Mouse (Mus musculus) T-cell, adult 2 months (primary cell): ENCODE measurements around the gene Ppp1r14b.
"Not testable (repeated sequence)": the region's sequence is repeated elsewhere in the genome, so short reads cannot be mapped to it uniquely, and the experiment has no call there.

Experiments
- DNase-seq: peaks from one replicate; pipeline ENCODE4 v3.0.0; 2022; ENCODE audit warnings: low spot score

The Ppp1r14b gene

DNA sequence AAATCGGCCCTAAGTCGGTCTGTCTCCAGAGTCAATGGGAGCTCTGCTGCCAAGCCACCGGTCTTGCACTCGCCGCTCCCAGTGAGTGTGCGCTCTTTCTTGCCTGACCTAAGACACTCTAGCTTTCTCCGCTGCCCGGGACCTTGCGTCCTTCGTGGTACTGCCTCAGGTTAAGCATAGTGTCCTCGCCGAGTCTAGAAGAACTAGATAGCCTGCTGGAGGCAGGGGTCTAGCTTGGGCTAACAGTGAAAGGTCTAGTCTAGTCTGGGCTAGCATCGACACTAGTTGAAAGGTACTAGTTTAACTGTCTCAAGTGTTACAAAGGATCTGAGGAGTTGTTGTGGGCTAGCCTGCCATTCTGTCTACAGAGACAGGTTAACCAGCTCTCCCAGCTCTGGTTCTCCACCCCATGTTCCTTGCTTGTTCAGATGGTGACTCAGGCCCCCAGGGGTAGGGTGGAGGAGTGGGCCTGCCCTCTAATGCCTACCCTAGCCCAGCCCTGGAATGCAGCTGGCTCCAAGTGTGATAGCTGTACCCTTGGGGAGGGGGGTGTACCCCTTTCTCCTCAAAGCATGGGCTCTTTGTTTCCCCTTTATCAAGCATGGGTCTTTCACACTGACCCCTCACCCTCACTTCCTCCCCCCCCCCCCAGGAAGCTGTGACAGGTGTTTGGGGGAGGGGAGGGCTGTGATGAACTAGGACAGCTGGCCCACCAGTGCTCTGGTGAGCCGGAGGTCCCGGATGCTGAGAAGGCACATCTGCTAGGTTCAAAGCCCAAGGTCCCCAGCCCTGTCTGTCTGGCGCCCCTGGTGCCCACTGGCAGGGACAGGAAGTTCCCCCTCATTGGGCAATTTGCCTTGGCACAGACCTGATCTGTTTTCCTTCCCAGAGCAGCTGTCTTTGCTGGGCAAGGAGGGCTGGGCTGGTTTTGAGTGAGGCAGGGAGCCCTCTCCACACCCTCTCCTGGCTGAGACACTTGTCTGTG is 1.1 kb downstream of the Ppp1r14b start, which contains the start of gene Plcb3:
Gene Plcb3 (minus strand): TSS at position 934 of the 985 bp plus-strand sequence.
- DNase-seq, result peak; percentile 68

DNA sequence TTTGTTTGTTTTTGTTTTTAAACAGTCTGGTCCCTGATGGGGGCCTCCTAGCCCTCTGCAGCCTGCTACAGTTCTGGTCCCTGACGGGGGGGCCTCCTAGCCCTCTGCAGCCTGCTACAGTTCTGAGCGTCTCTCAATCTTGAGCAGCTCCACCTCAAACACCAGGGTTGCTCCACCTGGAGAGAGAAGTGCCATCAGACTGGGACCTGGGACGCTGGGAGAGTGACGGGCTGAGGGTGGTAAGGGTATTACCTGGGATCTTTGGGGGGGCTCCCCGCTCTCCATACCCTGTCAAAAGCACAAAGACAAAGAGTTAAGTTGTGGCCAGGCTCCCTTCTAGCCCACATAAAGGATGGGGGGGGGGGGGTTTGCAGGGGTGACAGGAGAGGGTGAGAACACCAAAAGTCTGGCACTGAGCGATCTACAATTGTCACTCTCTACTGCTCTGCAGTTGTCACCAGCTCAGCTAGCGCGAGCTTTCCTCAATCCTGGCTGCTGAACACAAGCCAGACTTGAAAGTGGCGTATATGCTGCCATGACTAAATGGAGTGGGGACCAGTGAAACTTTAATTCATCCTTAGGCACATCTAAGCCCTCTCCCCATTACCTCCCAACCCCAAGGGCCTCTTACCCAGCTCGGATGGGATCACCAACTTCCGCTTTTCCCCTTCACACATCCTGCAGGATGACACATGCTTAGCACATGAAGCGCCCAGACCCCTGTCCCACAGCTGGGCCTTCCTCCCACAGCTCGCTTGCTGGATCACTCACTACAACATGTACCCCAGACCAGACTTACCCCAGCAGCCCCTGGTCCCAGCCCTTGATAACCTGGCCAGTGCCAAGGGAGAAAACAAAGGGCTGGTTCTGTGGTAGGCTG is 3.2 kb downstream of the Ppp1r14b start:
- no peak for DNase-seq

DNA sequence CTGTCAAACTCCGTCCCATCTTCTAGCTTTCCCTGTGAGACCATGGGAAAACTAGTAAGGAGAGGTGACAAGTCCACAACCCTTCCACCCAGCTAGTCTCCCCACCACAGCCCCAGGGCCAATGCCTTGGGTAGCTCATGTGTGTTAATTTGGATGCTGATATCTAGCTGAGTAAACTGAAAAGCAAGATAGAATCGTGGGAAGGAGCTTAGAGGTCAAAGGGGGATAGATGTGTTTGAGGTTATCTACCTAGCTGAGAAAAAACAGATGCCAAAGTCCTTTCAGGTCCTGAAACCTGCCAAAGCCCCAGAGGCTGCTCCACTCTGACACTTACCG is 3.8 kb downstream of the Ppp1r14b start:
- DNase-seq, result no peak

DNA sequence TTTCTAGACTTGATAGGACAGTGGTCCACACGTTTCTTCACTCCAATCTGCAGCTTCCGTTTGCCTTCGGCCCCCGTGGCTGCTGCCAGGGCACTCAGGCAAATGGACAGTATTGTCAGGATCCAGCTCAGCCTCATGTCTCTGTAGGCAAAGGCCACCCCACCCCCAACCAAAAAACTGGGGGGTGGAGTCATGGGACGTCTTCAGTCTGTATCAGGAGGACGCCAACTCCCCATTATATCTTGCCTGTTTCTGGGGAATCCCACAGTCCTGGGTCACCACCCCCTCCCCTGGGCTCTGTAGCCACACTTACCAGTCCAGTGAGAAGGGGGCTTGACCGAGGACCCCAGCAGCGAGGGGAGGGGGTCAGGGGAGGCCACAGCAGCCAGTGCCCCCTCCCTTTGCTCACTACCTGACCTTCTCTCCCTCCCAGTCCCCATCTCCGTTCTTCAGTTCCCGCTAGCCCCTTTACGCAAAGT is 4.3 kb downstream of the Ppp1r14b start:
- DNase-seq, result no peak

DNA sequence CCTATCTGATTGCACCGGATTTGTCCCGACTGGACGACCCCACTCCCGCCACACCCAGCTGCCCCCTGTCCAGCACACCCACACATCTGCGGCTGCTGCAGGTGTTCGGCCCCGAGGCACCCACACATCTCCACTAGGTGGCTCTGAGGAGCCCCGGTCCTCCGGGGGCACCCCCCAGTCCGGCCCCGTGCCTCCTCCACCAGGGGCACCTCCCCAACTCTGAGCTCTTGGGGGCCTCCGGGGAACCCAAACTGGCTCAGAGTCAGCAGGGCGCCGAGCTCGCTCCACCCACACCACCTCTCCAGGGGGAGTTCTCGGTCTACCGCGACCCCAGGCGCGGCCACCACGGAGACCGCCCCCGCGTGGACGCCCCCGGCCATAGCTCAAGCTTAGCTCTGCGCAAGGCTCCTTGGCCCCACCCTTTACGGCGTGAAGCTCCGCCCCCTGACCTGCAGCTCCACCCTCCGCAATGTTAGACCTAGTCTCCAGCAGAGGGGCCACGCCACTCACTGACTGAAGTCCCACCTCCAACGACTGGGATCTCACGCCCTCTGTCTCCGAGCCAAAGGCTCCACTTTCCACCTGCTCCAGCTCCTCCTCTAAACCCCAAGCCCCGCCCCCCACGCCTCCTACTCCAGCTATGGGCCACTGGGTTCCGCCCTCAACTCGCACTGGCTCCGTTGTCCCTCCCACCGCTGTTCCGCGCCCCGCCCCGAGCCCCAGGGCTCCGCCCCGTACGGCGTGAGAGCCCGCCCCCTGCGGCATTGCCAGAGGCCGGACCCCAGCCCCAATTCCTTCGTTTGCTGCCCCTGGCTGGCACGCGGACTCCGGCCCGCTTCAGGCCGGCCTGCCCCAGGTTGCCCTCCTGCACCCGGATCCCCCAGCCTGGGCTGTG is 5.0 kb downstream of the Ppp1r14b start:
- peak; percentile 100 for DNase-seq

DNA sequence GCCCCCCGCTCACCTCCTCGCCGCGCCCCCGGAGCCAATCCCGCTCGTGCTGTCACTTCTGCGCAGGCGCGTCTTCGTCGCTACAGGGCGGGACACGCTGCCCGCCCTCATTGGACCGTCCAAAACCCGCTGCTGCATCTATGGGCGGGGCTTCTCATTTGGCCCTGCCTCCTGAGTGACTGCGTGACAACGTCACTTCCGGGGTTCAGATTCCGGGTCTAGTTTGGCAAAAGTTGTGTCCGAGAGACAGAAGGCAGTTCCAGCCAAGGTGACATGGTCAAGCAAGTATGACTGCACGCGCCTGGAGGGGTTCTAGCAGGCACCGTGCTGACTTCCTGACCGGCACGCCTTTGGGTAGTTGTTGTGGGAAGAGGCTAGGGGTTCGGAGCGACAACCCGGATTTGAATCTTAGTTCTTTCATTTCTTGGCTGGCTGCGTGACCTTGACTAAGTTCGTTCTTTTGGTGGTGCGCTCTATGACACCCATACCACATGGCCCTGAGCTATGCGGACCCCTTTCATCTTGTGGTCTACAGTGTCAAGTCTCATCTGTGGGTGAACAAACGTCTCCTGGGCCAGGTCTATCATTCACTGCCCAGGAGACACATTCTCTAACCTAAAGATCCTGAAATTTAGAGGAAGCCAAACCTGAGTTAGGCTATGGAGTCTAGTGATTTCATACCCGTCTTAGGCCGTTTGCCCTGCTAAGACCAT is 5.8 kb downstream of the Ppp1r14b start, which contains the start of gene Fkbp2:
Gene Fkbp2 (minus strand): TSS at position 121 of the 713 bp plus-strand sequence.
- DNase-seq, result peak; percentile 98

DNA sequence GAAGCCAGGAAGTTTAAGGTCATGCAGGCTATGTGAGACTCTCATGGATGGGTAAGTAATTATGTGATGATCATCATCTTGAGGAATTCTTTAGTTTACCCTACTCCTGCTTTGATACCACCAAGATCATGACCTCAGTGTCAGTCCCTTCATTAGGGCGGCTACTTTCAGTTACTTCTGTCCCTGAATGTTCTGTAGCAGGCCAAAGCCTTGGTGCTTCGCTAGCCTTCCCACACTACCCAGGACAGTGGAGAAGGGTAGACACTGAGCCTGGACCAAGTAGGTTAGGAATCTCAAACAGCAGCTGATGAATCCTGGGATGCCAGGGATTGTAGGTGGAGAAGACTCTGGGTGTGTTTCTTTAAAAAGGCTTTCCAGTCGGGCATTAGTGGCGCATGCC is 6.7 kb downstream of the Ppp1r14b start:
- no peak for DNase-seq

DNA sequence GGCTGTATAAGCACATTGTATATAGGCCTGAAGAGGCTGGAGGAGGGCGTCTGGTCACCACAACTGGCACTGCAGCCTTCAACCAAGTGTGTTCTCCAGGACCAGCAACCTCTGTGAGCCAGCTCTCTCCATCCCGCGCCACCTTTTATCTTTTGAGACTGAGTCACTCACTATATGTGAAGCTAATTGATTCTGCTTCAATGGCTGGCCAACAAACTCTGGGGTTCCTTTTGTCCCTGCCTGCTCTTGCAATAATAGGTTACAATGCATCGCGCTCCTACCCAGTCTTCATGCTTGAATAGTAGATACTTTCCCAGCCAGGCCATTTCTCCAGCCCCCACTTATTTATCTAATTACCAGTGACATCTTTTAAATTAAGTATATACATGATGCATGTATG is 8.9 kb downstream of the Ppp1r14b start:
- no peak for DNase-seq

DNA sequence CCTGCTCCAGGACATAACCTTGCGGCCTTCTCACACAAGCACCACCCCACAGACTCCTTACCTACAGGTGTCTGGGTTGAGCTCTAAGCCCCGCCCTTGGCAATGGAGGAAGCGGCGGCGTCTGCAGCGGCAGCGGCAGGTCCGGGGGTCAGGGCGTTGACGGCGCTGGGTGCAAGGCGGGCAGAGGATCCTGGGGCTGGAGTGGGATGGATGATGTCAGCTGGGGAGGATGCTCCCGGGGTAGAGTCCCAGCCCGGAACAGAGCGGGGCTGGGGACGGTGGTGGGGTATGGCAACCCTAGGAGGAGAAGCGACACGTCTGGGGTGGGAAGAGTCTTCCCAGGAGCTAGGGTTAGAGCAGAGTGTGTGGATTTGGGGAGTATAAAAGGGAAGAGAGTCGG is 10.5 kb downstream of the Ppp1r14b start:
- DNase-seq, result no peak

DNA sequence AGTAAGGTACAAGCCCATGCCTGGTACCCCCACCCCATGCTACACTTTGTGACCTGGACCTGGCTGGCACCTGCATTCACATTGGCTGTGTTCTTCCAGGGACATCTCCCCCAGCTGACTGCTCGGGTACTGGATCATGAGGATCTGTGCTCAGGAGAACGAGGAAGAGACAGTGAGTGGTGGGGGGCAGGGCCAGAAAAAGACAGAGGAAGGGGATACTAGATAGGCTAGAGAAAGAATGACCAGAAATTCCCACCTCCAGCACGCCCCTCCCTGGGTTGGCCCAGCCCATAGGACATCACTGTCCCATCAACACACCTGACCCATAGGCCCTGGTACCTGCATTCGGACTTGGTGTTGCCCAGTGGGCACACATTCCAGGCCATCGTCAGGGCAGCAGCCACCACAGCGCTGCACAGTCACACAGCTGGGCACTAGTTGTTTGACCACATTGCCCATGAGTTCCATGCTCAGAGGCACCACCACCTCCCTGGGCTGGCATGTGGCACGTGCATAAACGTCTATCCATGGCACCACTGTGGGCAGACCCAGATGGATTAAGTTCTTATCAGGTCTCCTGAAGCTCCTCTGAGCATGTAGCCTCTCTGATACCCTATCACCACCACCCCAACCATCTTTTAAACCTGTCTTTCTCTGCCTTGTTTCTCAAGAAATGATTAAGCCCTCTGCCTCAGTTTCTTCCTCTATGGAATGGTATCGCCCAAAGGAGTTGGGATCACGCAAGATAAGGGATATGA is 11.4 kb downstream of the Ppp1r14b start:
- no peak for DNase-seq

DNA sequence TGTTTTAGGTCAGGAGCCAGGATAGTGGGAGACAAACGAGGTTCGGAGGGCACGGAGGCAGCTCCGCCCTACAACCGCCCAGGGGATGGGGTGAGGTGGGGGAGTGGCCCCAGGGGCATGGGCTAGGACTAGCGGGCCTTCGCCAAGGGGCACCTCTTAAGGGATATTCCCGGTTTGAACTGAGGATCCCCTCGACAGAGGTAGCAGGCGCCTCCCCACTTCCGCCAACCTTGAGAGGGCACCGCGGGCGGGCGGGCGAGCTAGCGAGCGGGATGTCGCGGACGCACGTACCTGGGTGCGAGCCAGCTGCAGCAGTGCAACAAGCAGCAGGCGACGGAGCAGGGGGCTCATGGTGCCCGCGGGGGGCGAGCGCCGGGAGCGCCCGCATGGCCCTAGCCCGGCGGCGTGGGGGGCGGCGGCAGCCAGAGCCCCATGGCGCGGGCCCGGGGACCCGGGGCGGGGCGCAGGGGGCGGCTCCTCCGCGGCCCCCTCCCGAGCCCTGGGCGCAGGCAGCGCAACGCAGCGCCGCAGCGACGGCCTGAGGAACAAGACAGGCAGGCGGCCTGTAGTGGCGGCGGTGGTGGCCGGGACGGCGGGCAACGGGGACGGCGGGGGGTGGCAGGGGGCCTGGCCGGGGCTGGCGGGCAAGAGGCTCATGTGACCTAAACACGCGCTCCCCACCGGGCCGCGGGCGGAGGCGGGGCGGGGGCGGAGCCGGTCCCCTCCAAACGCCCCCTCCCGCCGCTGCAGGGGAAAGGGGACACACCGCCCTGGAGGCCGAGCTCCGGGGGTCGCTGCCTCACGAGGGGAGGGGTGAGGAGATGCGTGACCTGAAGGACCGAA is 12.5 kb downstream of the Ppp1r14b start, which contains the start of gene Vegfb:
Gene Vegfb (minus strand): TSS at position 591 of the 843 bp plus-strand sequence.
- peak; percentile 56 for DNase-seq

DNA sequence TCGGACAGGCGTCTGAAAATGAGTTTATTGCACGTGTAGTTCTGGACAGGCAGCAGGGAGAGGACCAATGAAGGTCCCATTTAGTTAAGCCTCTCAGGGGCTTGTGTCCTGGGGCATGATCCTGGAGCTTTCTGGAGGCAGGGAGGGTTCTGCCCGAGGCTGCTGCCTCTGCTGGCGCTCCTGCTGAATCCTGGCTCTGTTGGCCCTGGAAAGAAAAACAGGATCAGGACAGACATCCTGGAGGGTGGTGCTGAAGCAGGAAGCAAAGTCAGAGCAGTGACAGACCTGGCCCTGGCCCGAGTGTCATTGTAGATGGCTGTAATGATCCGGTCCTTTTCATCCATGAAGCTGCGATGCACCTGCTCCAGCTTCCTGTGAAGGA is 13.1 kb downstream of the Ppp1r14b start:
- no peak for DNase-seq

DNA sequence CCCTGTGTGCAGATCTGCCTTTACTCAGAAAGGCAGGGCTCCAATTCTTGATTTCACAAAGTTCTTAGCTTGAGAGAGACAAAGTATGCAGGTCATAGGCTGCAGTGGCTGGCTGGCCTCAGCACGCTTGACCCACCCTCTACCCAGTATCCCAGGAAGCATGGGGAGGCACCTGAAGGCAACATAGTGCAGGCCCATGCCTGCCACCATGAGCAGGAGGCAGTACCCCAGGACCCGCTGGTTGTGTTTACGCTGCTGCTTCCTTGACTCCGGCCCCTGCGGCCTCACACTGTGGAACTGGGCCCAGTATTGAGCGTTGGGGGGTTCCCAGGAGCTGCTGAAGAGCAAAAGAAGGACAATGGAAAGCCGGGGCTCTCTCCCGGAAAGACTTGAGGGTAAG is 14.5 kb downstream of the Ppp1r14b start:
- no peak for DNase-seq

DNA sequence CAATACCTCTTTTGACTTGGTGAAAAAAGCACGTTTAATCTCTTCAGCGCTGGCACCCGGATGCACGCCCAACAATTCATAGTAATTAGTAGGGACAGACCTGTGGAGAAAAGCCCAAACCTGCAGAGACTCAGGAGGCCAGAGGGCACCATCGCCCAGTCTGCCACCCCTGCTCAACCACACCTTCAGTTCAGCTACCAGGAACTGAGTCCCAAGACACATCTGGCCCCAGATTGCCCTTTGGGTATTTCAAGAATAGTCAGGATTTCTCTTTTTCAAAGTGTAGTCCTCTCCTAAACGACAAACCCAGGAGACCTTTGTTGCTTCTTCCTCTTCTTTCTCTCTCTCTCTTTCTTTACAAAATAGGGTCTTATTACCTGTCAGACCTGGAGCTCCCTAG is 15.9 kb downstream of the Ppp1r14b start:
- DNase-seq, result no peak

DNA sequence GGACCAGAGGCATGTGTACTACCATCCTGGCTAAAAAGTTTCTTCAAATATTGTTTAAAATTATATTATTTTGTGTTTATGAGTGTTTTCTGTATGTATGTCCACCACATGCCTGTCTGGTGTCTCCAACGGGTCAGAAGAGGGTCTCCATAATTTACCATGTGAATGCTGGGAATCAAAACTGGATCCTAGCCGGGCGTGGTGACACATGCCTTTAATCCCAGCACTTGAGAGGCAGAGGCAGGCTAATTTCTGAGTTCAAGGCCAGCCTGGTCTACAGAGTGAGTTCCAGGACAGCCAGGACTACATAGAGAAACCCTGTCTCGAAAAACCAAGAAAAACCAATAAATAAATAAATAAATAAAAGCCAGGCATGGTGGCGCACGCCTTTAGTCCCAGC is 16.4 kb downstream of the Ppp1r14b start:
- DNase-seq, result not testable (repeated sequence)

DNA sequence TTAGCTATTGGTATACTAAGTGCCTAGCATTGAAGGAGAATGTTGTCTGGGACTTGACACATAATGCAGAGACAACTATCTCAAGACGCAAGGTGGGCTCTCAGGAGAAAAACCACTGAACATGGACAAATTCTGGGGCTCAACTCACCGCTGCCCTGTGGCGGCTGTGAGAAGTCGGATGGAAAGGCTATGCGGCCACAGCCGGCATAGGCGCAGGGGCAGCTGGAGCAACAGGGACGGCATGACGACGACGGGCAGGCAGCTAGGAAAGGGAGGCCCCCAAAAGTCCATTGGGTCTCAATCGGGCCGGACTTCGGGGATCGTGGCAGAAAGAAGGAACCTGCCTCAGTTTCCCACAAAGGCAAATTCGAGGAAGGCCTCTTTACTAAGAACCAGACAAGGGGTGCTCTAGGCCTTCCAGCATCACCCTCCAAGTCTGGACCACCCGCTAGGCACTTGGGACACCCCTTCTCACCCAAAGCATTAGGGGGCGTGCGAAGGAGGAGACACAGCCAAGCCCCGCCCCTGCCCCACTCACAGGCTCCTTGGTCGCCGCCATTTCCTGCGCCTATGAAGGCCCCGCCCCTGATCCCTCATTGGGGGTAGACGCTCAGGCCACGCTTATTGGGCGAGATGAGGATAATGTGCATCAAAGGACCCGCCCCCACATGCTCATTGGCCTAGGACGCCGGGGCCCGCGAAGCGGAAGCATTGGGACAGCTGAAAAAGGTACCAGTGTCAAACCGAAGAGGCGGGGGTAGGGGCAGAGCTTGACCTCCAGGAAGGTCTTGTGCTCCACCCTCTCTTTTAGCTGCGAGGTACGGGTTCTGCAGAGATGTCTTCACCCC is 17.5 kb downstream of the Ppp1r14b start, which contains the start of gene Dnajc4:
Gene Dnajc4 (minus strand): TSS at position 562 of the 848 bp plus-strand sequence.
- peak; percentile 96 for DNase-seq

DNA sequence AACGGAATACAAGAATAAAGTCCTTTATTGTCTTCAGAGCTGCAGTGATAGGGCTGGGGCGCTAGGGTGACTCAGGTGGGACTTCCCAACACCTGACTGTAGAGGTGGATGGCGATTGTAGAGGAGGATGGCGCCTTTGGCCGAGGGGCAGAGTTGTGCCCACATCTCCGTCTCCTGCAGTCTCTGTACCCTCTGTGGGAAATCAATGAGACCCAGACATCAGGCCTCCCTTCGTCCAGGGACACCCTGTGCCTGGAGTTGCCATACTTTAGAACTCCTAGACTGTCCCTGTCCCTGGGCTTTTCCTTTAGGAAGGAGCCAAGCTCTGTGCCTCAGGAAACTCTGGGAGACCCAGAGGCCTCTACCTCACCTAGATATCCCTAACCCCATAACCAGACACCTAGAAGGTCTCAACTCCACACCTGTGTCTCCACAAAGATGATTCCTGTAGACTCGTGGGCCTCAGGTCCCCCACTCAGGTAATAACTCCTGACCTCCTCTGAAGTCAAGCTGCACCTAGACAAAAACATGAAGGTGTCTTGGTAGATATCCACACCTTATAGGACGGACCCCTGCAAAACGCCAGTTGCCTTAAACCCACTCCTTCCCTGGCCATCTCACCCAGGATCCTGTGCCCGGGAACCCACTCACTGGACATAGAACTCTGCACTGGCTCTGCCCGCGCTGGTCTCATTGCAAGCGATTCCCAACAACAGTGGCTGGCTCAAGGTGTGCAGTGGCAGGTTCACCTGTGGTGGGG is 18.4 kb downstream of the Ppp1r14b start:
- no peak for DNase-seq
